In the genomic region with DNA sequence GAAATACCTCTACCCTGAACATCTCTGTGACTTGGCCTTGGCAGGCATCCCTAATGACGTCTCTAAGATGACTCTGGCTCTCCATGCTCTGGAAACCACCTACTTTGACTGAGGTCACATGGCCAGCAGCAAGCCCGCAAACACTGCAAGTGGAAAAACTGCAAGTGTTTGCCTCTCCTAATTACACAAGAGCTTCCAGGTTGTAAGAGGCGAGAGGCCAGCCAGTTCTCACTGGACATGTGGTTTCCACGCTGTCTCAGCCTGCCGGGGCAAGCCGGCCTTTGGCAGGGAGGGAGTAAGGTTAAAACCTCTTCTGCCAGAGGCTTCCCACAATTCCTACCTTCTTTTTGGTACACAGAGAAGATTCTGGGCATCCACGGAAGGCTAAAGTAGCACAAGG, we compare ENCODE assay signal across 8 mouse cellular contexts.
DNase-seq lines count a peak whose midpoint lies in the region; ATAC-seq and TF ChIP-seq lines count a peak whose summit lies in the region.

No protein-coding gene starts in this region.

- intact Hi-C loops in left cerebral cortex, postnatal 4 days (cut with DNase I), result no loop called here

- H3K9me3 ChIP-seq in heart, embryonic 15.5 days (replicated peaks), result no peaks in the 10 kb centered on the region
- no peaks in the 10 kb centered on the region for H3K9me3 ChIP-seq in midbrain, embryonic 13.5 days

- no peak overlapping the region for H3K9ac ChIP-seq in heart, embryonic 15.5 days
- no peak overlapping the region for H3K9ac ChIP-seq in midbrain, embryonic 13.5 days (replicated peaks)

- TF ChIP-seq CTCF in Patski (IDR thresholded peaks at IDR 0.05), result no peak
- TF ChIP-seq CTCF in lung, adult 2 months (IDR thresholded peaks at IDR 0.05; ENCODE audit: insufficient read depth, low read length), result no peak

- DNase-seq in CD4-positive, CD25-positive, alpha-beta regulatory T cell, adult 2 months (ENCODE audit: low read depth, low spot score), result peak; percentile 52
- DNase-seq in Patski (ENCODE audit: low read depth, low spot score), result peak; percentile 60
- peak; percentile 68 for DNase-seq in lung, adult 2 months
- no peak for DNase-seq in embryo, embryonic 9.5 days (ENCODE audit: extremely low spot score)
- DNase-seq in spleen, adult 18-20 months, result no peak
- no peak for DNase-seq in left cerebral cortex, postnatal 4 days

- peaks cover 20% of the 10 kb centered on the region for H3K4me1 ChIP-seq in heart, embryonic 15.5 days (replicated peaks)
- H3K4me1 ChIP-seq in lung, adult 2 months (ENCODE audit: control insufficient read depth, insufficient read depth, low read length), result no peaks in the 10 kb centered on the region; the same call in 1 of the 2 replicates
- H3K4me1 ChIP-seq in midbrain, embryonic 13.5 days (replicated peaks), result no peaks in the 10 kb centered on the region

- 42% methylated on average over 7 of the region's 7 CpGs for WGBS in heart, embryonic 15.5 days
- 35% methylated on average over 7 of the region's 7 CpGs for WGBS in lung, adult 2 months
- WGBS in midbrain, embryonic 13.5 days, result 79% methylated on average over 7 of the region's 7 CpGs

- in situ Hi-C loops in Patski (cut with MboI; ENCODE audit: low pct_unique_long_range_greater_than_20kb), result no loop called here

- CTCF ChIA-PET in Patski (lab: Charles Lee), result no interaction called here

- peak; percentile 57 for ATAC-seq in Patski
- no peak for ATAC-seq in heart, embryonic 15.5 days (replicated peaks; ENCODE audit: insufficient number of reproducible peaks, insufficient read depth, low FRiP score, low read depth)
- no peak for ATAC-seq in midbrain, embryonic 13.5 days

- H3K27ac ChIP-seq in heart, embryonic 15.5 days, result peak overlapping the region; percentile 42; the same call in 1 of the 2 replicates
- no peak overlapping the region for H3K27ac ChIP-seq in midbrain, embryonic 13.5 days

- no peak overlapping the region for H3K4me2 ChIP-seq in heart, embryonic 15.5 days
- no peak overlapping the region for H3K4me2 ChIP-seq in midbrain, embryonic 13.5 days (replicated peaks)

- no peaks in the 10 kb centered on the region for H3K27me3 ChIP-seq in Patski
- H3K27me3 ChIP-seq in heart, embryonic 15.5 days, result no peaks in the 10 kb centered on the region
- no peaks in the 10 kb centered on the region for H3K27me3 ChIP-seq in midbrain, embryonic 13.5 days

- no peak for TF ChIP-seq POLR2A in lung, adult 2 months (IDR thresholded peaks at IDR 0.05; ENCODE audit: borderline replicate concordance, extremely low read depth, low read depth, low read length)

- POLR2A ChIA-PET in Patski (lab: Charles Lee), result no interaction called here

- no peaks in the 10 kb centered on the region for H3K36me3 ChIP-seq in heart, embryonic 15.5 days
- H3K36me3 ChIP-seq in midbrain, embryonic 13.5 days, result no peaks in the 10 kb centered on the region

- no peak overlapping the region for H3K4me3 ChIP-seq in heart, embryonic 15.5 days
- H3K4me3 ChIP-seq in lung, adult 2 months (replicated peaks; ENCODE audit: extremely low read depth, low read depth, low read length), result no peak overlapping the region
- H3K4me3 ChIP-seq in midbrain, embryonic 13.5 days (replicated peaks), result no peak overlapping the region

Comparison
In these comparisons a context has a peak if more than half of its experiments do, and no peak if none do; other contexts are left out.
1. DNase-seq: peak in CD4-positive, CD25-positive, alpha-beta regulatory T cell, adult 2 months (single experiment), Patski (single experiment) and lung, adult 2 months (single experiment); none in embryo, embryonic 9.5 days (single experiment), spleen, adult 18-20 months (0 of 2) and left cerebral cortex, postnatal 4 days (single experiment).